Mouse (Mus musculus) layer of hippocampus, adult 9-10 months (tissue): ENCODE measurements at regions not wholly inside any gene's neighbourhood (a gene's known extent, or its start where the extent isn't known, plus 50 kb on each side); places are given as distances from the start of the nearest gene placed in this dataset.

ENCODE experiments used
- DNase-seq: peaks from one replicate; pipeline ENCODE4 v3.0.0; 2022; ENCODE audit warnings: low spot score

- no peak for DNase-seq
Measured at GRCm38 (mm10) chr7:54068271-54068851, 766.9 kb upstream of the Luzp2 start.

- peak; percentile 11 for DNase-seq
Measured at GRCm38 (mm10) chr7:54116951-54117350, 718.3 kb upstream of the Luzp2 start.

GRCm38 (mm10) chr7:54138988-54139387, 696.3 kb upstream of the Luzp2 start:
- no peak for DNase-seq

- no peak for DNase-seq
Measured at GRCm38 (mm10) chr7:54150855-54151254, 684.4 kb upstream of the Luzp2 start.

- DNase-seq = no peak
Measured at GRCm38 (mm10) chr7:54200001-54200400, 635.3 kb upstream of the Luzp2 start.
